Mouse (Mus musculus): ENCODE measurements around the gene Git2.

The Git2 gene

GRCm38 (mm10) chr5:114719003-114719927, 56.1 kb downstream of the Git2 start:
- peak; percentile 63 for DNase-seq

GRCm38 (mm10) chr5:114718483-114718882, 56.8 kb downstream of the Git2 start:
- DNase-seq = peak; percentile 89

GRCm38 (mm10) chr5:114717937-114718336, 57.4 kb downstream of the Git2 start:
- DNase-seq = no peak

- no peak for DNase-seq
Measured at GRCm38 (mm10) chr5:114717292-114717691, 58.0 kb downstream of the Git2 start.

- no peak for DNase-seq
Measured at GRCm38 (mm10) chr5:114714551-114714950, 60.8 kb downstream of the Git2 start.

GRCm38 (mm10) chr5:114709357-114709756, 66.0 kb downstream of the Git2 start:
- no peak for DNase-seq

GRCm38 (mm10) chr5:114708491-114708890, 66.8 kb downstream of the Git2 start:
- DNase-seq = no peak

GRCm38 (mm10) chr5:114707265-114708068, 67.8 kb downstream of the Git2 start, which contains the start of gene Tchp:
Gene Tchp, plus strand, starts transcription at chr5:114707760.
- DNase-seq = peak; percentile 94

GRCm38 (mm10) chr5:114702403-114703392, 72.6 kb downstream of the Git2 start:
- no peak for DNase-seq

GRCm38 (mm10) chr5:114699015-114699414, 76.3 kb downstream of the Git2 start:
- no peak for DNase-seq

GRCm38 (mm10) chr5:114698044-114698746, 77.1 kb downstream of the Git2 start:
- DNase-seq = peak; percentile 92

- DNase-seq = no peak
Measured at GRCm38 (mm10) chr5:114696939-114697338, 78.4 kb downstream of the Git2 start.

- no peak for DNase-seq
Measured at GRCm38 (mm10) chr5:114695775-114696174, 79.5 kb downstream of the Git2 start.

GRCm38 (mm10) chr5:114690633-114691567, 84.4 kb downstream of the Git2 start, which contains the start of gene Gltp:
Gene Gltp, minus strand, starts transcription at chr5:114690984.
- peak; percentile 94 for DNase-seq

GRCm38 (mm10) chr5:114689700-114690366, 85.5 kb downstream of the Git2 start:
- no peak for DNase-seq

- DNase-seq = no peak
Measured at GRCm38 (mm10) chr5:114688703-114689102, 86.6 kb downstream of the Git2 start.

GRCm38 (mm10) chr5:114687901-114688300, 87.4 kb downstream of the Git2 start:
- no peak for DNase-seq

GRCm38 (mm10) chr5:114686726-114687210, 88.5 kb downstream of the Git2 start:
- no peak for DNase-seq

- DNase-seq = no peak
Measured at GRCm38 (mm10) chr5:114685986-114686385, 89.3 kb downstream of the Git2 start.

- peak; percentile 62 for DNase-seq
Measured at GRCm38 (mm10) chr5:114681717-114682116, 93.6 kb downstream of the Git2 start.
